ENCODE assay signal across 13 mouse cellular contexts in genomic region chr2:127086235-127086634, GRCm38 (mm10). TPM values are rescaled to one million over a fixed set of nuclear protein-coding genes. Genes with fewer than 3 reads are reported as not detected.
DNase-seq lines count a peak whose midpoint lies in the region; ATAC-seq lines count a peak whose summit lies in the region.
"Had no signal": no experiment of that assay in that cellular context is flagged by ENCODE, and none has a peak within 500 bp of the region (broad histone marks: within the 10 kb centered on the region; RNA-seq: fewer than 3 reads in every experiment).

No protein-coding gene starts in this region.

- peak; percentile 21 to 29 for DNase-seq in B cell, adult 2 months
- DNase-seq in T-cell, adult 2 months (ENCODE audit: low spot score), result peak; percentile 46
- DNase-seq in thymus, postnatal 14 days, result peak; percentile 49
- no peak for DNase-seq in lung, postnatal 10 days
- DNase-seq in embryo, embryonic 10 days (ENCODE audit: low spot score), result no peak
- no peak for DNase-seq in spleen, adult 18-20 months
- DNase-seq: adrenal gland, postnatal 25 days; cerebellum, adult 8-10 months; heart, adult 2 months; kidney, adult 9 months; lung, adult 2 months; right cerebral cortex, postnatal 4 days had no signal

- peak; percentile 69 for ATAC-seq in megakaryocyte, adult 5-6 weeks (ENCODE audit: poor library complexity, severe bottlenecking)

RNA-seq across cellular contexts. Expression of gene Blvra, which starts 15.8 kb away (rescaled TPM):
- total RNA-seq in megakaryocyte, adult 5-6 weeks (2015), result 48.9 and 59.4 TPM in 2 replicates
- total RNA-seq in megakaryocyte, adult 5-6 weeks (2017), result 46.2 and 47.4 TPM in 2 replicates

RNA-seq across cellular contexts. Expression of gene Ncaph, which starts 47.5 kb away (rescaled TPM):
- 61.6 and 71.8 TPM in 2 replicates for total RNA-seq in megakaryocyte, adult 5-6 weeks (2015)
- total RNA-seq in megakaryocyte, adult 5-6 weeks (2017), result 88.2 and 93.2 TPM in 2 replicates

RNA-seq across cellular contexts. Expression of gene Itpripl1, which starts 57.0 kb away (rescaled TPM):
- 39.4 and 40.2 TPM in 2 replicates for total RNA-seq in megakaryocyte, adult 5-6 weeks (2015)
- 46.1 and 50.0 TPM in 2 replicates for total RNA-seq in megakaryocyte, adult 5-6 weeks (2017)

Comparison
In these comparisons a context has a peak if more than half of its experiments do, and no peak if none do; other contexts are left out.
1. DNase-seq: peak in B cell, adult 2 months (2 of 2), T-cell, adult 2 months (single experiment) and thymus, postnatal 14 days (single experiment); none in lung, postnatal 10 days (single experiment), embryo, embryonic 10 days (single experiment) and spleen, adult 18-20 months (0 of 2).